Mouse (Mus musculus) thymus, postnatal 25 days (tissue): ENCODE measurements around the gene Gm45618.
"Not testable (repeated sequence)": the region's sequence is repeated elsewhere in the genome, so short reads cannot be mapped to it uniquely, and the experiment has no call there.

ENCODE experiments used
- DNase-seq: peaks from one replicate; pipeline ENCODE4 v3.0.0; 2022

Gene Gm45618

DNA sequence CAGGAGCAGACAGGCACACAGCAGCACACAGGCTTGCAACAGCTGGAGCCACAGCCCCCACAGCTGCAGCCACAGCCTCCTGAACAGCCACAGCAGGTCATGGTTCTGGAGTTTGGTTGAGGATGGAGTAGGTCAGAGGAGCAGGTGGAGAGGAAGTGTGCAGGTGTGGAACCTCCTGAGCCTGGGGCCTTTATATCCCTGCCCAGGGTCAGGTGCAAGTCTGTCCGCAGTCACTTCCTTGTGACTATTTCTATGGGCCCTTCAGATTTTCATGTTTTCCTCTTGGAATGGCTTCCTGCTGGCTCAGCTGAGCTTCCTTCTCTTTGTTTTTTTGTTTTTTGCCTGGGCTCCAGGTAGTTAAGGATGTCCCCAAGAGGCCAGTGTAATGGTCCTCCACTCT lies at the start of gene Gm45618:
Gm45618 (minus strand) TSS at position 101 of the 400 bp plus-strand sequence.
- not testable (repeated sequence) for DNase-seq

DNA sequence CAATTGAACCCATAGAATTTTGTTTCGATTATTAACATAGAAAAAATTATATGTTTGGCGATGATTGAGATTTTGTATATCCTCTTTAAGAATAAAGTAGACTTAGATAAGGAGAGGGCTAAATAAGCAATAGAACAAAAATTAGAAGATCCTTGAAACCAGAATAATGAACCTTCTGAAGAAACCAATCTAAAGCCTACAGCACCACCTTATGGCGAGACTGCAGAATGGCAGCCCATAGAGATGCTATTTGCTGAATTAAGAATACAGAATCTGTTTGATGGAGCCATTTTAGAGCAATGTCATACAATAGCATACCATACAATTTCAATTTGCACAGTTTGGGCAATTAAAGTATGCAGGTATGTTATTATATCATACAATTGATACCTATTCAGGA lies 49.3 kb upstream of the Gm45618 start:
- DNase-seq: no peak

DNA sequence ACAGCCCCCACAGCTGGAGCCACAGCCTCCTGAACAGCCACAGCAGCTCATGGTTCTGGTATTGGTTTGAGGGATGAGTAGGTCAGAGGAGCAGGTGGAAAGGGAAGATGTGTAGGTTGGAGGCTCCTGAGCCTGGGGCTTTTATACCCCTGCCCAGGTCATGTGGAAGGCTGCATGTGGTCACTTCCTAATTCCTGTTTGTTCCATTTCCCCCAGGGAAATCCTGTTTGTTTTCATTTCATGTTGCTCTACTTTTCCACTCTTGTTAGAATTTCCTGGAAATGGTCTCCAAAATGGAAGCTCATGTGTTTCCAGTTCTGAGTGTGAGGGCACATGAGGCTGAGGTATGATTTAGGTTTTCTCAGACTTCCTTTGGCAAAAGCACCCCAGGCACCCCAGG lies 45.1 kb upstream of the Gm45618 start, which contains the start of gene Gm4553:
Gm4553 (minus strand) TSS at position 101 of the 400 bp plus-strand sequence.
- DNase-seq: not testable (repeated sequence)

DNA sequence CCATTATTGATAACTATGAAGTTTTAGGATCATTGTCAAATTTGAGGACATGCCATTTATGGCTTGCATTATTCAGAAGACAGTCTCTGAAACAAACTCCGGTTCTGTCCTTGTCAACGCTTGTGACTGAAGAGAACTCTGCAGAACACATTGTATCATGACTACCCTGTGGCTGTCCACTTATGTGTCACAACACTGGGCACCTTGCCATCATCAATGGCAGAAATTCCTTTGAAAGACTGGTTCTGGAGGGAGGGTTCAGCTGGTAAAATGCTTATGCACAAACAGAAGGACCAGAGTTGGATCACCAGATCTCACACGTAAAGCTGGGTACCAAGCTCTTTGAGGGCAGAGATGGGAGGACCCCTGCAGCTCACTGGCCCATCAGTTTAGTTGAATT lies 38.8 kb upstream of the Gm45618 start:
- no peak for DNase-seq

DNA sequence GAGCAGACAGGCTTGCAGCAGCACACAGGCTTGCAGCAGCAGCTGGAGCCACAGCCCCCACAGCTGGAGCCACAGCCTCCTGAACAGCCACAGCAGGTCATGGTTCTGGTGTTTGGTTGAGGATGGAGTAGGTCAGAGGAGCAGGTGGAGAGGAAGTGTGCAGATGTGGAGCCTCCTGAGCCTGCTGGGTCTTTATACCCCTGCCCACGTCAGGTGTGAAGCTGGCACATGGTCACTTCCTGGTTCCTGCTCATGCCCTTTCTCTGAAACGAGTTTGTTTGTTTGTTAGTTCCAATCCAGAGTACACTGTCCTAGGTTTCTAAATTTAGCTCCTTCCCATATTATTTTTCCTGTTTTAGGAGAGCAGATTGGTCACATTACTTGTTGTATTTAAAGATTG lies 36.5 kb upstream of the Gm45618 start, which contains the start of gene Gm29735:
Gm29735 (minus strand) TSS at position 101 of the 400 bp plus-strand sequence.
- not testable (repeated sequence) for DNase-seq

DNA sequence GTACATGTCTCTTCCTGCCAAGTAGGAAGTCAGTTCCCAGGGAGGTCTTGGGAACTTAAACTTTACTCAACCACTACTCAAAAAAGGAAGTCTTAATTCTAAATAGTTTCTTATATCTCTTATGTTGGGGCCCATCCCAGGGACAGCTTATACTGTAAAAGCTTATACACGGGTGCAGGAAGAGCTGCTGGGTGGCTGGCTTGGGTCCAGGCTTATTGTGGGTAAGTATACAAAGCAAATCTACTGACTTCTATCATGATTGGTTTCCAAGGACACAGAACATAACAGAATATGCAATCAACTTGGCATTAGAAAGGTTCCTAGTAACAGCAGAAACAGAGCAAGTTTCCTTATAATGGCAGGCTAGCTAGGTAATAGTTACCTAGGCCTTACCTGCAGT lies 34.8 kb upstream of the Gm45618 start:
- DNase-seq: no peak

DNA sequence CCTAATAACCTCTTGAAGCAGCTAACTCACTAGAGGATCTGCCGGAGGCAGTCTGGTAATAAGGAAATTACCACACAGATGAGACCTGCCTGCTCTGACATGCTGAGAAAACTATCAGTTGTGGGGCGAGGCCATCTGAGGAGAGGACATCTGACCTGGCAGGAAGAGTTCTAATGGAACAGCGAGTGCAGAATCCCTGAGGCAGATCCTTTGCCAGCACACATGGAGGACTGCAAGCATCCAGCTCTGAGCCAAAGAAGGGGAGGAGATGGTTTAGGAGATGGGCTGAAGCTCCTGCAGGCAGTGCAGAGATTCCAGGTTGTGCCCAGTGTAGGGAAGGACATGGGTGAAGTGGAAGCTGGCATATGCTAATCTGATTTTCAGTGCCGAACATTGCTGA lies 31.7 kb upstream of the Gm45618 start:
- no peak for DNase-seq

DNA sequence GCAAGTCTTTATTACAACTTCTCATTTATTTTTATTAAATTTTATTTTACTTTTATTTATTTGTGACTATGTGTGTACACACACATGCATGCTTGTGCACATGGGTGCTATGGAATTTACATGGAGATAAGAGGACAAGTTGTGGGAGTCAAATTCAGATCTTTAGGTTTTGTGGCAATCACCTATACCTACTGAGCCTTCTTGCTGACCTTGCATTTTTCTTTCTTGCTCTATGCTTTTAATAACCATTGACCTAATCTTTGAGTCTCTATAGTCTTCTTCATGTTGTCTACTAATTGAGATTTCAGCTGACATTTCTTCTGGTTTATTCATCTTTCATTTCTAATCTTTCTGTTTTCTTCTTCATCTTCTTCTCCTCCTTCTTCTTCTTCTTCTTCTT lies 28.1 kb upstream of the Gm45618 start:
- DNase-seq: no peak

DNA sequence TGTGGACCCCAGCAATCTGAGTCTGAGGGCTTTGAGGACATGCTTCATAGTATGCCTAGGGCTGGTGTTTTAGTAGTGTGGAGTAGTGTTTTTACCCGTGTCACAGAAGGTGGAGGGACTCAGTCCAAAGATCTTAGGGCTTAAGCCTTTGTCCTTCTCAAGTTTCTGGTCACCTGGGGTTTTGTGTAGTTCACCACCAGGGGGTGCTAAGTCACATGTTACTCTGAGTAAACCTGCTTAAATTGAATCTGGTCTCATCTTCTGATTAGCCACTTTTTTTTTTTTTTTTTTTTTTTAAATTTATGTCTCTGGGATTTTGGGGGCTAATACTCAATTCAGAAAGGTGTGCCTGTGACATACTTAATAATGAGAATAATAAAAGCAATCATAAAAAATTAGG lies 25.5 kb upstream of the Gm45618 start:
- DNase-seq: peak; percentile 32

DNA sequence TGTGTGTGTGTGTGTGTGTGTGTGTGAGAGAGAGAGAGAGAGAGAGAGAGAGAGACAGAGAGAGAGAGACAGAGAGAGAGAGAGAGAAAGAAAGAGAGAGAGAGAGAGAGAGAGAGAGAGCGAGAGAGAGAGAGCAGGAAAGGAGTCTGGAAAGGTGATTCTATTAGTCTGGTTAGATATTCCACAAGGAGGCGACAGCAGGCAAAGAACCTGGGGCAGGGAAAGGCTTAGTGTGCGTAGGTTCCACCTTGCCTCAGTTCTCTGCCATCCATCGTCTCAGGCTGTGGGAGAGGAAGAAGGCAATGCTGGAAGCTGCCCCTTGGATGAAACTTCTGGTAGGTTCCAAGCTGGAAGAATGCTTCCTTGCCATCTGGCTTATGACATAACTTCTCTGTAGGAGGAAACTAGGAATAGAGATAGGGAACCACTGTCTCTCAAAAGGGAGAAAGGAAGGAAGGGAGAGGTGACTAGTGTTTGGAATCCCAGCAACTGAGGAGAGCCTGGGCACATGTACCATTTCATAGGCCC lies 24.9 kb upstream of the Gm45618 start:
- DNase-seq: no peak

DNA sequence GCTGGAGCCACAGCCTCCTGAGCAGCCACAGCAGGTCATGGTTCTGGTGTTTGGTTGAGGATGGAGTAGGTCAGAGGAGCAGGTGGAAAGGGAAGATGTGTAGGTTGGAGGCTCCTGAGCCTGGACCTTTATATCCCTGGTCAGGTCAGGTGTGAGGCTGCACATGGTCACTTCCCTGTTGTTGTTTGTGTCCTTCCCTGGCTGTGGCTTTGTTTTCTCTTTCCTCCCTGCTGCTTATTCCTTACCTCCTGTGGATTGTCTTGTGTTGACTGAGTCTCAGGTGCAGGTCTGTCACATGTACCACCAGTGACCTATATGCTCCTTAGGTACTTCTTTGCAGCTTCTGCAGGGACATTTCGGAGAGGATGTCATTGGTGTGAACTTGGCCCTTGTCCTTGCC lies 24.0 kb upstream of the Gm45618 start, which contains the start of gene Gm45337:
Gm45337 (minus strand) TSS at position 101 of the 400 bp plus-strand sequence.
- DNase-seq: no peak

DNA sequence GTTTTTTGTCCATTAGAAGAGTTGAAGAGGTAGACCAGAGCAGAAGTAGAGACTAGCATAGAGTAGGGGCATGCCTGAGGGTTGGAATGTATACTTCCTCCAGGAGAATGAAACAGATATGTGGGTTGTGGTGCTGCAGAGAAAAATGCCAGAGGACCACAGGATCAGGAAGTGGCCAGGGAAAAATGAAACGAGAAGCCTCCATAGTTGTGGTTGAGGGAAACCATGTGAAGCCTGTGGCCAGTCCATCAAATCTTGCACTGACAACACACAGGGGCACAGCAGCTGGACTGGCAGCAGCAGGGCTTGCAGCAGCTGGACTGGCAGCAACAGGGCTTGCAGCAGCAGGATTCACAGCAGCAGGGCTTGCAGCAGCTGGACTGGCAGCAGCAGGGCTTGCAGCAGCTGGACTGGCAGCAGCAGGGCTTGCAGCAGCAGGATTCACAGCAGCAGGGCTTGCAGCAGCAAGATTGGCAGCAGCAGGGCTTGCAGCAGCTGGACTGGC lies 23.0 kb upstream of the Gm45618 start:
- DNase-seq: not testable (repeated sequence)

DNA sequence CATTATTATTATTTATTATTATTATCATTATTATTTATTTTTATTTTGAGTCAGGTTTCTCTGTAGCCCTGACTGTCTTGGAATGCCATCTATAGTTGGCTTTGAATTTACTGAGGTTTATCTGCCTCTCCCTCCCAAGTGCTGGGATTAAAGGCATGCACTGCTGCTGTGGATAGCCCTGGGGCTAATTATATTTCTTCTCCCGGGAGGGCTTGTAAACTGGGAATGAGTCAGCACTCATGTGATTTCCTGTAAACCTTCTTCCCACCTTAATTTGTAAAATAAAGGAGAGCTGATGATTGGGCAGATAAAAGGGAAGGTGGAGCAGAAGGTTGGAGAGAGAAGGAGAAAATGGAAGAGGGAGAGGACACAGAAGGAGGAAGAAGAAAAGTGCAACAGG lies 20.2 kb upstream of the Gm45618 start:
- DNase-seq: no peak

DNA sequence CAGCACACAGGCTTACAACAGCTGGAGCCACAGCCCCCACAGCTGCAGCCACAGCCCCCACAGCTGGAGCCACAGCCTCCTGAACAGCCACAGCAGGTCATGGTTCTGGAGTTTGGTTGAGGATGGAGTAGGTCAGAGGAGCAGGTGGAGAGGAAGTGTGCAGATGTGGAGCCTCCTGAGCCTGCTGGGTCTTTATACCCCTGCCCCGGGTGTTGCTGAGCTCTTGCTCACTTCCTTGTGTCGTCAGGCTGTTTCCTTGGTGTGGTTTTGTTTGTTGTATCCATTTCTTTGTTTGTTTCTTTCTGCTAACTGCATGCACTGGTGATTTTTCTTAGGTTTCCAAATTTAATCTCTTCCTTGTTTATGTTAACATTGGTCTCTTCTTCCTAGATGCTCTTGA lies 15.4 kb upstream of the Gm45618 start, which contains the start of gene Gm39115:
Gm39115 (minus strand) TSS at position 101 of the 400 bp plus-strand sequence.
- not testable (repeated sequence) for DNase-seq

DNA sequence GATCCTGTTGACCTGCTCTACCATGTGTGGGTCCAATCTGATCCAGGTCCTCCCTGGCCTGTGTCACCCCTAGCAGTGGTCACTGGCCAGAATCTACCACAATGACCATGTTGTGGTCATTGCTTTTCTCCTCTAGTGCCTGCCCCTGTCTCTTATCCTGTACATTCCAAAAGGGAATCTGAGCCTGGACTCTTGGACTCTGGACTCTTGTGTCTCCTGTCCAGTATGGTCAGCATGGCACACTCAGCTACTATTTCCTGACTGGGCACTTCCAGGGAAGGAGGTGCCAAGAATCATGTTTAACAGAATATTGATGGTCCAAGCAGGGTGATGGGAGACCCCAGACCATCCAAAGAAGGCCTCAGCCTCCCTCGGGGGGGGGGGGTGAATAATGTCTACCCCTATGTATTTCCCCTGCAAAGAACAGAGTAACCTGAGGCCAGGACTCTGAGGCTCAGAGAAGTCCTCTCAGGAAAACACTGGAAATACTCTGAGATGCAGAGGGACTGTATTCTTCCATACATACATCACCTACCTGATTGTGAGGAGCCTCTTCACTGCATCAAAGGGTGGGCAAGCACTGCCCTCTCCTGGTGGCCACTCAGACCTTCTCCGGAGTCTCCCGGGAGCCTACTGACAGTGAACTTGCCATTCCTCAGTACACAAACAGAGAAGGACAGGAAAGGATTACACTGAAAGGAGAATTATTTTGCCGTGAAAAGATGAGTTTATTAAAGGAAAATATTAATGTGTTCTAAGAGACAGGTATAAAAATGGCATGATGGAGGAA lies 13.9 kb upstream of the Gm45618 start:
- no peak for DNase-seq

DNA sequence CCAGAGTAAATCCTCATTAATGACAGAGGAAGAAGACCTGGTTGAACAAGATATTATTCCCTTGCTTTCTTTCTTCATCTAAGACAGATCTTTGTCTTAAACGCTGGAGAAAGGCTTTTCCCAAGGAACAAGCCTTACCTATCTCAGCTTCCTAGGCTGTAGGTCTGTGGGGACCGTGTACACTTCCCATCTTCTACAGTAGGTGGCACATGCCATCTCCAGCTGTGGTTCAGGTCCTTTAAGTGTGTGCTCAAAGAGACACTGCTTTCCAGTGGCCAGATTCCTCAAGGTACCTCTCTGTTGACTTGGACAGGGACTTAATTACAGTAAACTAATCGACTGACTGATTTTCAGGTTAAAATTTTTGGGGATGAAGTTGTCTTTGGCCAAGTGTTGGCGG lies 8.3 kb upstream of the Gm45618 start:
- no peak for DNase-seq

DNA sequence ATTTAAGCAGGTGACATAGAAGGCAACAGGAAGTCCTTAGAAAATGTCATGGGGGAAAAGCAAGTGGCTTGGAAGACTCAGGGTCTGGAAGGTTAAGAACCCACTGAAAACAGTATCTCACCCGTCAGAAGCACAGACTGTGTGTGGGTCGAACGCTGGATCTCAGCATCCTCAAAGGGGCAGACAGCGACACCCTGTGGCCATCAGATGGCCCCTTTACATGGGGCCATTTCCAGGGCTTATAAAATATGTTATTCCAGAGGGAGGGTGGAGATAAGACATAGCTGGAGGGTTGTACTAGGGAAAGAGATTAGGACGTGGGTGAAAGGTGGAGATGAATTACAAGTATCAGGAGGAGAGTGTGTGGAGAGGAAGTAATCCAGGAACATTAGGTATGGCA lies 897 bp downstream of the Gm45618 start:
- DNase-seq: no peak

DNA sequence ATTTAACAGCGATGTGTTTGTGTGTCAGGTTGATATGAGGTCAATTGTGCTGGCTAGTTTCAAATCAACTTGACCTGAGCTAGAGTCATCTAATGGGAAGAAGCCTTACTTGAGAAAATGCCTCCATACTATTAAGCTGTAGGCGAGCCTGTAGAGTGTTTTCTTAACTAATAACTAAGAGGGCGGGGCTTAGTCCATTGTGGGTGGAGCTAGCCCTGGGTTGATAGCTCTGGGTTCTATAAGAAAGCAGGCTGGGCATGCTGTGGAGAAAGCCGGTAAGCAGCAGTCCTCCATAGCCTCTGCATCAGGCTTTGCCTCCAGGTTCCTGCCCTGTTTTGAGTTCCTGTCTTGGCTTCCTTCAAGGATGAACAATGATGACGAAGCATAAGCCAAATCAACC lies 15.8 kb downstream of the Gm45618 start:
- DNase-seq: no peak

DNA sequence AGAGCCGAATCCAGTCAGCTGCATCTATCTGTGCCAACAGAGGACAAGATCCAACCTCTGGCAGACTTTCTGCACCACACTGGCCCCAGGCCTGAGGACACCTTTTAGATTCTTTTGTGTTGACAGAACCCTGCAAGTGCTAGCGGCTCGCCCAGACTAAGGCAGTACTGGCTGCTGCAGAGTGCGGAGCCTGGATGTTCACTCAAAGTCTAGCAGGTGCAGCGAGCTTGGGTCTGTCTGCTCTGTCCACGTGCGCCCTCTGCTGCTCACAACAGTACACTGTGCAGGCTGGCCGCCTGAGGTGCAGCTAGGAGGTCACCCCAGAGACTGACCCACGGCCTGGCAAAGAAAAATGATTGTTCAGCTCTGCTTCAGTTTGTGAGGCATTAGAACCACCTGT lies 22.8 kb downstream of the Gm45618 start:
- DNase-seq: peak; percentile 71

DNA sequence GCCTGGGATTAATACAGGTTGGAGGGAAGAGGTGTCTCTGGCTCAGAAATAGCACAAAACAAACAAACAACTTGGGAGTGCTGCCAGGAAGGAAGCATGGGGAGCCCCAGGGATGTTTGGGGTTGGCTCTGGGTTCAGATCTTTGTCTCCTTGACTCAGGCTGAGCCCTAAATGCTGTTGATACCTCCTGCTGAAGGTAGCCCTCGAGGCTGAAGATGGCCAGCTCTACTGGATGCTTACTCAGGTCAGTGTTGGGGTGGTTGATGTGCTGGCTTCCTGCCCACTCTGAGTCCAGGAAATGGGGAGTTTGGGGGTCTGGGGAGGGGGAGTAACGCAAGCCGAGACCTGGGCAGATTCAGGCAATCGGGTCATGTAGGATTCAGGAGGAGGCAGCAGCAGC lies 23.8 kb downstream of the Gm45618 start:
- no peak for DNase-seq

DNA sequence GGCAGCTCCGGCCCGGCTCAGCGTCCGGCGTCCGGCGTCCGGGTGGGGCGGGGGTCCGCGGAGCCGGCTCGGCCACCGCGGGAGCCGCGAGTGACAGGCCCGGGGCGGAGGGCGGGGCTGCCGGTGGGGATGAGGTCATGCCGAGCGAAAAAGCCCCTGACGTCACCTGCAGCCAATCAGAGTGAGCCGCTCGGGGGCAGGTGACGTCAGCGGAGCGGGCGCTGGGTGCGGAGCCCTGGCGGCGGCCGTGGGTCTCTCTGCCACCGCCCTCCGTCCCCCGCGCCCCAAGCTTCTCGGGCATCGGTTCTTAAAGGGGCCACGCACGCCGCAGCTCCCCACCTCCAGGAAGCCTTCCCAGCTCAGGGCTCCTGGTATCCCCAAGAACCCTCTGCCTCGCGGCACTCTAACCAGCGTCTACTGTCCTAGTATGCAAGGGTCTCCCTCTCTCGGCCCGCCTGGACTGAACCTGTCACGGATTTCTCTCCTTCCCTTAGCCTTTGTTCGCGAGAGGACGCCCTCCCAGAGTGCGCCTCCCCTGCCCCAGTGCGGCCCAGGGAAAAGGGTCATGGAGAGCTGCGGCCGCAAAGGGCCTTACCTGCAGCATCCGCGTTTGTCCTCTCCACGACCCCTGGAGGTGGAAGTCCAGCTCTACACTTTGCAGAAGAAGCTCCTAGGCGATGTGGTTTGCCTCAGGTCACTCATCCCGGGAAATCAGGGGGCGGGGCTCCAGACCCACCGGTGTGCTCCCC lies 25.2 kb downstream of the Gm45618 start, which contains the start of gene Dusp8:
Dusp8 (minus strand) TSS at position 661 of the 749 bp plus-strand sequence.
- peak; percentile 86 for DNase-seq

DNA sequence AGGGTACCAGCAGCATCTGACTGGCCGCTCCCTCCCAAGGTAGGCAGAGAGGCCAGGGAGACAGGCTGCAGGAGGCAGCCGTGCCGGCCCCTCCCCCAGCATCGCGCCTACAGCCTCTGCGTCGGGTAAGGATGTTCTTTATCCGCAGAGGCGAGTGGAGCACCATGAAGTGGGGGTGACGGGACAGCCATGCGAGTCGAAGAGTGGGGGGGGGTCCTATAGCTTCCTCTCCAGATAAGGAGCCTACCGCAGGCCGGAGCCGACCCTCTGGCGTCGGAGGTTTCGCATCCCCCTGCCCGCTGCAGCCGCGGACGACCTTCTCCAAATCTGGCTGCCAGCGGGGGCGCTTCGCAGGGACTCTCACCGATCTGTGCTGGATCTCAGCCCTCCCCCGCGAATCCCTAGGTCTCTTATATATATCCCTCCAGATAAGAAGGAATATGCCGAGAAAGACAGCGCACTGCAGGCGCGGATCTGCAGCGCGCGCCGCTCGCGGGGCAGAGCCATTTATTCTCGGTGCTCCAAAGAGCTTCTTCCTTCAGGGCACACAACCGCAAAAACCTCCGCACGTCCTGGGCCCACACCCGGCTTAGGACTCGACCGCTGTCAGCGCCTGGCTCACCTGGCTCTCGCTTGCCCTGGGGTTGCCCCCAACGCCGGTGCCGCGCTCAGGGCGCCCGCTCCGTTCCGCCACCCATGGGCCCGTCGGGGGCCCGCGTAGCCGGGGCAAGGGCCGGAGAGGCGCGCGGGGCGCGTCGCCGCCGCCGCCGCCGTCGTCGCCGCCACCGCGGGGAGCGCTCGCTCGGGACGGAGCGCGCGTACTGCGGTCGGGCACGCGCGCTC lies 26.0 kb downstream of the Gm45618 start:
- no peak for DNase-seq
